Mouse (Mus musculus) liver, postnatal 0 days (tissue): ENCODE measurements around the gene Rpl27.

ENCODE experiments used
- CTCF ChIP-seq: sonication (generic); IDR thresholded peaks from 2 replicates; pipeline ENCODE4 v1.5.1; 2016; ENCODE audit warnings: antibody characterized with exemption, low read depth
- EP300 ChIP-seq: IDR thresholded peaks from 2 replicates; pipeline ENCODE4 v1.6.1; 2016; ENCODE audit warnings: antibody characterized with exemption, low read depth, mild to moderate bottlenecking

DNA sequence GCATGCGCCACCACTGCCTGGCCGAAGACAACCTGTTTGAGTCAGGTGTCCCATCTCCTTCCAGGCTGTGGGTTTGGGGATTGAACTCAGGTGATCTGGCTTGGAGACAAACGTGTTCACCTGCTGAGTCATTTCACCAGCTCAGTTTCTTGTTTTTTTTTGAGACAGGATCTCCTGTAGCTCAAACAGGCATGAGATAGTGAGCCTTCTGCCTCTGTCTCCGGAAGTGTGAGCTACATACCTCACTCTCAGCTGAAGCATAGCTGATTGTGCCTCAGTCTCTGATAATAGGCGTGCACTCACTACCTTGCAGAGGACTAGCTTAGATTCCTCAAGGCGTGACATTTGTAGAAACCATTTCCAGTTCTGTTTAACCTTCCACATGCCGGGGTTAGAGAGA lies 42.7 kb downstream of the Rpl27 start:
- no peak for TF ChIP-seq CTCF
- no peak for TF ChIP-seq EP300
